Mouse (Mus musculus) forebrain, embryonic 15.5 days (tissue): ENCODE results near the gene Cdk5rap1. TPM values are rescaled to one million over a fixed set of nuclear protein-coding genes. Genes with fewer than 3 reads are reported as not detected.
"Not testable (repeated sequence)": the region's sequence is repeated elsewhere in the genome, so short reads cannot be mapped to it uniquely, and the experiment has no call there.

ENCODE experiments used
- ATAC-seq: fragments of 200-750 bp; cut with Nextera tagmentation; replicated peaks from 2 replicates; pipeline ENCODE4 v1.8.0; 2017; ENCODE audit warnings: mild to moderate bottlenecking, moderate TSS enrichment, moderate library complexity
- H3K27ac ChIP-seq: fragments of 300-500 bp; sonication (generic); replicated peaks from 2 replicates; pipeline ENCODE4 v1.5.1; 2015; ENCODE audit warnings: mild to moderate bottlenecking, inconsistent platforms
- H3K27me3 ChIP-seq: fragments of 300-500 bp; sonication (generic); 2 replicates; pipeline ENCODE4 v1.6.1; 2015; ENCODE audit warnings: inconsistent platforms
- H3K36me3 ChIP-seq: fragments of 300-500 bp; sonication (generic); 2 replicates; pipeline ENCODE4 v1.6.1; 2015; ENCODE audit warnings: mild to moderate bottlenecking, inconsistent platforms
- H3K4me1 ChIP-seq: fragments of 300-500 bp; sonication (generic); 2 replicates; pipeline ENCODE4 v1.6.1; 2015; ENCODE audit warnings: inconsistent platforms
- H3K4me2 ChIP-seq: fragments of 300-500 bp; sonication (generic); replicated peaks from 2 replicates; pipeline ENCODE4 v1.6.1; 2015; ENCODE audit warnings: mild to moderate bottlenecking, inconsistent platforms
- H3K4me3 ChIP-seq: fragments of 300-500 bp; sonication (generic); 2 replicates; pipeline ENCODE4 v1.5.1; 2015; ENCODE audit warnings: mild to moderate bottlenecking, inconsistent platforms
- H3K9ac ChIP-seq: fragments of 300-500 bp; sonication (generic); replicated peaks from 2 replicates; pipeline ENCODE4 v1.6.1; 2015; ENCODE audit warnings: mild to moderate bottlenecking, inconsistent platforms
- H3K9me3 ChIP-seq: fragments of 300-500 bp; sonication (generic); 2 replicates; pipeline ENCODE4 v1.6.1; 2016; ENCODE audit warnings: inconsistent platforms
- WGBS: fragments of 180-500 bp; shearing (Covaris S2); methylation state at CpG from one replicate; pipeline ENCODE4 v1.1.7; 2015; ENCODE audit warnings: mixed read lengths; 5-methylcytosine and 5-hydroxymethylcytosine counted together
- polyA plus RNA-seq: library from polyadenylated mRNA; unstranded; fragments of >200 nt; fragmentation: Nextera tagmentation; extraction: Ambion mirVana; gene quantifications from 2 replicates; pipeline ENCODE4 v1.2.1, GENCODE M21; 2015

The Cdk5rap1 gene
- polyA plus RNA-seq, 1 experiment from 2014 or later: 15.3 TPM

GRCm38 (mm10) chr2:154372151-154372829 lies 520 bp downstream of the Cdk5rap1 start:
- Histone ChIP-seq H3K36me3 (no peaks in the 10 kb centered on the region; the same call in 1 of the 2 replicates), H3K27ac (peak overlapping the region; percentile 63), H3K9me3 (no peaks in the 10 kb centered on the region), H3K9ac (peak overlapping the region; percentile 73), H3K27me3 (no peaks in the 10 kb centered on the region), H3K4me1 (peaks cover 9% of the 10 kb centered on the region), H3K4me2 (peak overlapping the region; percentile 68), H3K4me3 (peak overlapping the region; percentile 58)
- under 1% methylated on average over 42 of the region's 42 CpGs for WGBS
- ATAC-seq: peak; percentile 91

- H3K4me2 ChIP-seq: no peak overlapping the region
- H3K9ac ChIP-seq: no peak overlapping the region
- no peak overlapping the region for H3K27ac ChIP-seq
- peaks cover 3% of the 10 kb centered on the region; the same call in 1 of the 2 replicates for H3K4me1 ChIP-seq
- H3K9me3 ChIP-seq: no peaks in the 10 kb centered on the region
- ATAC-seq: no peak
- H3K4me3 ChIP-seq: no peak overlapping the region
- no peaks in the 10 kb centered on the region for H3K27me3 ChIP-seq
- H3K36me3 ChIP-seq: peaks cover 31% of the 10 kb centered on the region
- 97% methylated on average over 1 of the region's 1 CpGs for WGBS
Observed at GRCm38 (mm10) chr2:154367510-154367909, 5.3 kb downstream of the Cdk5rap1 start.

- H3K36me3 ChIP-seq: peaks cover 15% of the 10 kb centered on the region
- not testable (repeated sequence) for H3K9me3 ChIP-seq, H3K27me3 ChIP-seq, ATAC-seq, H3K4me1 ChIP-seq
- peak overlapping the region; percentile 37 for H3K4me2 ChIP-seq
- peak overlapping the region; percentile 34 for H3K4me3 ChIP-seq
- H3K27ac ChIP-seq: peak overlapping the region; percentile 42; the same call in 1 of the 2 replicates
- WGBS: 72% methylated on average over 15 of the region's 19 CpGs
- peak overlapping the region; percentile 21; the same call in 1 of the 2 replicates for H3K9ac ChIP-seq
Observed at GRCm38 (mm10) chr2:154354000-154354425, 18.8 kb downstream of the Cdk5rap1 start.

GRCm38 (mm10) chr2:154348152-154348551 lies 24.7 kb downstream of the Cdk5rap1 start:
- Histone ChIP-seq H3K36me3 (peaks cover 44% of the 10 kb centered on the region), H3K4me2 (no peak overlapping the region), H3K27ac (no peak overlapping the region), H3K27me3 (no peaks in the 10 kb centered on the region), H3K9ac (no peak overlapping the region), H3K9me3 (no peaks in the 10 kb centered on the region), H3K4me3 (no peak overlapping the region), H3K4me1 (no peaks in the 10 kb centered on the region)
- WGBS: 89% methylated on average over 3 of the region's 3 CpGs
- no peak for ATAC-seq

- WGBS: 74% methylated on average over 2 of the region's 2 CpGs
- Histone ChIP-seq H3K4me1 (no peaks in the 10 kb centered on the region), H3K9me3 (no peaks in the 10 kb centered on the region), H3K36me3 (peaks cover 23% of the 10 kb centered on the region; the same call in 1 of the 2 replicates), H3K4me2 (no peak overlapping the region), H3K9ac (no peak overlapping the region), H3K27ac (no peak overlapping the region), H3K4me3 (no peak overlapping the region), H3K27me3 (no peaks in the 10 kb centered on the region)
- ATAC-seq: no peak
Observed at GRCm38 (mm10) chr2:154339356-154339755, 33.5 kb downstream of the Cdk5rap1 start.

- no peak overlapping the region for H3K4me2 ChIP-seq
- H3K36me3 ChIP-seq: peaks cover 18% of the 10 kb centered on the region; the same call in 1 of the 2 replicates
- H3K9ac ChIP-seq: no peak overlapping the region
Observed at GRCm38 (mm10) chr2:154338161-154338560, 34.6 kb downstream of the Cdk5rap1 start.

GRCm38 (mm10) chr2:154335572-154335971 lies 37.2 kb downstream of the Cdk5rap1 start:
- Histone ChIP-seq H3K27me3 (no peaks in the 10 kb centered on the region), H3K4me1 (no peaks in the 10 kb centered on the region), H3K4me3 (no peak overlapping the region), H3K4me2 (no peak overlapping the region), H3K27ac (no peak overlapping the region), H3K36me3 (peaks cover 6% of the 10 kb centered on the region; the same call in 1 of the 2 replicates), H3K9me3 (no peaks in the 10 kb centered on the region), H3K9ac (no peak overlapping the region)
- WGBS: 84% methylated on average over 4 of the region's 4 CpGs
- ATAC-seq: no peak

More at GRCm38 (mm10) chr2:154338161-154338560, 34.6 kb downstream of the Cdk5rap1 start:
- Histone ChIP-seq H3K27ac (no peak overlapping the region), H3K9me3 (no peaks in the 10 kb centered on the region), H3K4me1 (no peaks in the 10 kb centered on the region), H3K27me3 (no peaks in the 10 kb centered on the region), H3K4me3 (no peak overlapping the region)
- 96% methylated on average over 1 of the region's 1 CpGs for WGBS
- ATAC-seq: no peak

- H3K4me2 ChIP-seq: no peak overlapping the region
- no peaks in the 10 kb centered on the region for H3K27me3 ChIP-seq
- ATAC-seq: no peak
- no peaks in the 10 kb centered on the region for H3K36me3 ChIP-seq
- H3K27ac ChIP-seq: no peak overlapping the region
- WGBS: 82% methylated on average over 3 of the region's 3 CpGs
- no peak overlapping the region for H3K9ac ChIP-seq
- no peaks in the 10 kb centered on the region for H3K9me3 ChIP-seq
- no peak overlapping the region for H3K4me3 ChIP-seq
- H3K4me1 ChIP-seq: no peaks in the 10 kb centered on the region
Observed at GRCm38 (mm10) chr2:154326852-154327251, 46.0 kb downstream of the Cdk5rap1 start.

- ATAC-seq, H3K36me3 ChIP-seq, H3K9ac ChIP-seq, H3K27me3 ChIP-seq, H3K9me3 ChIP-seq, H3K4me2 ChIP-seq, H3K27ac ChIP-seq, H3K4me3 ChIP-seq, H3K4me1 ChIP-seq: not testable (repeated sequence)
- 87% methylated on average over 5 of the region's 5 CpGs for WGBS
Observed at GRCm38 (mm10) chr2:154313771-154314170, 59.0 kb downstream of the Cdk5rap1 start.

GRCm38 (mm10) chr2:154306927-154307326 lies 65.9 kb downstream of the Cdk5rap1 start, which contains the start of gene Bpifb9b:
TSS of gene Bpifb9b (plus strand) at chr2:154307227.
- not testable (repeated sequence) for H3K4me1 ChIP-seq, H3K4me2 ChIP-seq, H3K9me3 ChIP-seq, H3K27ac ChIP-seq, H3K4me3 ChIP-seq, ATAC-seq, H3K27me3 ChIP-seq, H3K9ac ChIP-seq, H3K36me3 ChIP-seq
- 84% methylated on average over 4 of the region's 4 CpGs for WGBS

GRCm38 (mm10) chr2:154304604-154305003 lies 68.2 kb downstream of the Cdk5rap1 start:
- H3K27ac ChIP-seq, H3K4me1 ChIP-seq, H3K4me3 ChIP-seq, H3K9me3 ChIP-seq, ATAC-seq, H3K27me3 ChIP-seq, H3K9ac ChIP-seq, H3K36me3 ChIP-seq, H3K4me2 ChIP-seq: not testable (repeated sequence)
- 86% methylated on average over 1 of the region's 3 CpGs for WGBS

GRCm38 (mm10) chr2:154301763-154302162 lies 71.0 kb downstream of the Cdk5rap1 start:
- Histone ChIP-seq H3K9ac (no peak overlapping the region), H3K4me3 (no peak overlapping the region), H3K27me3 (no peaks in the 10 kb centered on the region), H3K36me3 (no peaks in the 10 kb centered on the region), H3K27ac (no peak overlapping the region), H3K9me3 (no peaks in the 10 kb centered on the region), H3K4me2 (no peak overlapping the region), H3K4me1 (no peaks in the 10 kb centered on the region)
- WGBS: 83% methylated on average over 3 of the region's 3 CpGs
- no peak for ATAC-seq
